Mouse (Mus musculus): ENCODE measurements around the gene Fcgrt.

- TF ChIP-seq CTCF (IDR thresholded peaks at IDR 0.05; ENCODE audit: extremely low read depth, insufficient read depth, low read length) (no peak), POLR2A (IDR thresholded peaks at IDR 0.05; ENCODE audit: extremely low read depth, insufficient read depth, low read length) (no peak)
Observed at GRCm38 (mm10) chr7:45060632-45061122, 43.0 kb downstream of the Fcgrt start.
